Mouse (Mus musculus): Measurements from ENCODE around the gene Tsks.

Tsks gene

GRCm38 (mm10) chr7:44951960-44952359 lies 9.0 kb downstream of the Tsks start:
- peak; percentile 78 for DNase-seq (ENCODE audit: low spot score)

GRCm38 (mm10) chr7:44952611-44953306 lies 9.8 kb downstream of the Tsks start:
- peak; percentile 92 for DNase-seq (ENCODE audit: low spot score)

- DNase-seq (ENCODE audit: low spot score), result no peak
Observed at GRCm38 (mm10) chr7:44953561-44953960, 10.6 kb downstream of the Tsks start.

GRCm38 (mm10) chr7:44954091-44954885 lies 11.3 kb downstream of the Tsks start:
- DNase-seq (ENCODE audit: low spot score), result no peak

- no peak for DNase-seq (ENCODE audit: low spot score)
Observed at GRCm38 (mm10) chr7:44955628-44956027, 12.6 kb downstream of the Tsks start.

GRCm38 (mm10) chr7:44956266-44956665 lies 13.3 kb downstream of the Tsks start:
- DNase-seq (ENCODE audit: low spot score), result no peak

- peak; percentile 44 for DNase-seq (ENCODE audit: low spot score)
Observed at GRCm38 (mm10) chr7:44957183-44957835, 14.3 kb downstream of the Tsks start.

GRCm38 (mm10) chr7:44958208-44958607 lies 15.2 kb downstream of the Tsks start:
- DNase-seq (ENCODE audit: low spot score), result no peak

- no peak for DNase-seq (ENCODE audit: low spot score)
Observed at GRCm38 (mm10) chr7:44959281-44959680, 16.3 kb downstream of the Tsks start.

GRCm38 (mm10) chr7:44959874-44960511 lies 17.0 kb downstream of the Tsks start:
- no peak for DNase-seq (ENCODE audit: low spot score)

- DNase-seq (ENCODE audit: low spot score), result no peak
Observed at GRCm38 (mm10) chr7:44960512-44960910, 17.5 kb downstream of the Tsks start.

- DNase-seq (ENCODE audit: low spot score), result no peak
Observed at GRCm38 (mm10) chr7:44962337-44962736, 19.3 kb downstream of the Tsks start.

- no peak for DNase-seq (ENCODE audit: low spot score)
Observed at GRCm38 (mm10) chr7:44962831-44963230, 19.8 kb downstream of the Tsks start.

- DNase-seq (ENCODE audit: low spot score), result no peak
Observed at GRCm38 (mm10) chr7:44964990-44965389, 22.0 kb downstream of the Tsks start.

- DNase-seq (ENCODE audit: low spot score), result no peak
Observed at GRCm38 (mm10) chr7:44965975-44966374, 23.0 kb downstream of the Tsks start.

- DNase-seq (ENCODE audit: low spot score), result no peak
Observed at GRCm38 (mm10) chr7:44966638-44967037, 23.6 kb downstream of the Tsks start.

GRCm38 (mm10) chr7:44970231-44970691 lies 27.3 kb downstream of the Tsks start:
- DNase-seq (ENCODE audit: low spot score), result peak; percentile 81

GRCm38 (mm10) chr7:44971142-44971541 lies 28.1 kb downstream of the Tsks start:
- no peak for DNase-seq (ENCODE audit: low spot score)

GRCm38 (mm10) chr7:44973415-44974130 lies 30.6 kb downstream of the Tsks start:
- DNase-seq (ENCODE audit: low spot score), result no peak

- peak; percentile 78 for DNase-seq (ENCODE audit: low spot score)
Observed at GRCm38 (mm10) chr7:44974383-44975116, 31.5 kb downstream of the Tsks start, which contains the start of gene Cpt1c. Cpt1c (minus strand) TSS chr7:44974851.

GRCm38 (mm10) chr7:44975117-44975419 lies 32.1 kb downstream of the Tsks start:
- no peak for DNase-seq (ENCODE audit: low spot score)
